Mouse (Mus musculus): ENCODE data around the gene Med19. TPM values are rescaled to one million over a fixed set of nuclear protein-coding genes. Genes with fewer than 3 reads are reported as not detected.

Med19 gene
- polyA plus RNA-seq, 1 experiment from 2014 or later: 54.7 TPM

- Histone ChIP-seq H3K36me3 (no peaks in the 10 kb centered on the region), H3K27me3 (no peaks in the 10 kb centered on the region), H3K4me2 (replicated peaks) (peak overlapping the region; percentile 82), H3K4me1 (peaks cover 31% of the 10 kb centered on the region), H3K4me3 (peak overlapping the region; percentile 63), H3K27ac (replicated peaks) (no peak overlapping the region), H3K9ac (replicated peaks) (no peak overlapping the region), H3K9me3 (no peaks in the 10 kb centered on the region)
- WGBS: 95% methylated on average over 6 of the region's 6 CpGs
- ATAC-seq (replicated peaks): no peak
These were observed 31.1 kb upstream of the Med19 start for GRCm38 (mm10) chr2:84647051-84647568.

GRCm38 (mm10) chr2:84648369-84648768, 29.8 kb upstream of the Med19 start:
- Histone ChIP-seq H3K9me3 (no peaks in the 10 kb centered on the region), H3K9ac (replicated peaks) (peak overlapping the region; percentile 79), H3K4me1 (peaks cover 29% of the 10 kb centered on the region), H3K27me3 (no peaks in the 10 kb centered on the region), H3K4me2 (replicated peaks) (peak overlapping the region; percentile 82), H3K36me3 (no peaks in the 10 kb centered on the region), H3K27ac (replicated peaks) (peak overlapping the region; percentile 38), H3K4me3 (peak overlapping the region; percentile 63)
- ATAC-seq (replicated peaks): no peak
- 21% methylated on average over 6 of the region's 6 CpGs for WGBS

GRCm38 (mm10) chr2:84649674-84650073, 28.5 kb upstream of the Med19 start:
- H3K27ac ChIP-seq (replicated peaks): peak overlapping the region; percentile 97
- H3K4me1 ChIP-seq: peaks cover 29% of the 10 kb centered on the region
- H3K27me3 ChIP-seq: no peaks in the 10 kb centered on the region
- no peak for ATAC-seq (replicated peaks)
- WGBS: 1% methylated on average over 10 of the region's 10 CpGs
- H3K9ac ChIP-seq (replicated peaks): peak overlapping the region; percentile 79
- H3K36me3 ChIP-seq: no peaks in the 10 kb centered on the region
- no peaks in the 10 kb centered on the region for H3K9me3 ChIP-seq
- H3K4me3 ChIP-seq: peak overlapping the region; percentile 63
- peak overlapping the region; percentile 82 for H3K4me2 ChIP-seq (replicated peaks)

- WGBS: 1% methylated on average over 15 of the region's 15 CpGs
- H3K27me3 ChIP-seq: no peaks in the 10 kb centered on the region
- peak within 1 kb of the TSS; percentile 97 for H3K27ac ChIP-seq (replicated peaks)
- H3K9ac ChIP-seq (replicated peaks): peak within 1 kb of the TSS; percentile 79
- H3K4me3 ChIP-seq: peak within 1 kb of the TSS; percentile 63
- ATAC-seq (replicated peaks): peak; percentile 99
- H3K4me1 ChIP-seq: peaks cover 29% of the 10 kb centered on the region
- H3K9me3 ChIP-seq: no peaks in the 10 kb centered on the region
- no peaks in the 10 kb centered on the region for H3K36me3 ChIP-seq
- H3K4me2 ChIP-seq (replicated peaks): peak within 1 kb of the TSS; percentile 82
These were observed 27.6 kb upstream of the Med19 start, which contains the start of gene Ctnnd1 for GRCm38 (mm10) chr2:84650464-84651195. Ctnnd1 (minus strand) TSS chr2:84650765.

- H3K4me1 ChIP-seq: peaks cover 9% of the 10 kb centered on the region; the same call in 1 of the 2 replicates
- no peaks in the 10 kb centered on the region for H3K36me3 ChIP-seq
- H3K27ac ChIP-seq (replicated peaks): no peak overlapping the region
These were observed 24.8 kb upstream of the Med19 start for GRCm38 (mm10) chr2:84653354-84653753.

GRCm38 (mm10) chr2:84655864-84656263, 22.3 kb upstream of the Med19 start:
- no peaks in the 10 kb centered on the region for H3K9me3 ChIP-seq
- H3K27ac ChIP-seq (replicated peaks): no peak overlapping the region
- peaks cover 9% of the 10 kb centered on the region; the same call in 1 of the 2 replicates for H3K4me1 ChIP-seq
- 74% methylated on average over 1 of the region's 1 CpGs for WGBS
- no peak overlapping the region for H3K9ac ChIP-seq (replicated peaks)
- no peaks in the 10 kb centered on the region for H3K36me3 ChIP-seq
- no peak overlapping the region for H3K4me3 ChIP-seq
- H3K27me3 ChIP-seq: no peaks in the 10 kb centered on the region
- no peak for ATAC-seq (replicated peaks)
- no peak overlapping the region for H3K4me2 ChIP-seq (replicated peaks)

More at GRCm38 (mm10) chr2:84653354-84653753, 24.8 kb upstream of the Med19 start:
- Histone ChIP-seq H3K9ac (replicated peaks) (no peak overlapping the region), H3K27me3 (no peaks in the 10 kb centered on the region), H3K9me3 (no peaks in the 10 kb centered on the region), H3K4me3 (no peak overlapping the region), H3K4me2 (replicated peaks) (no peak overlapping the region)
- no peak for ATAC-seq (replicated peaks)

GRCm38 (mm10) chr2:84658806-84659205, 19.4 kb upstream of the Med19 start, which contains the start of gene Btbd18:
Btbd18 (plus strand) TSS chr2:84659079.
- WGBS: 93% methylated on average over 32 of the region's 32 CpGs
- H3K27ac ChIP-seq (replicated peaks): no peak within 1 kb of the TSS

GRCm38 (mm10) chr2:84660253-84660652, 17.9 kb upstream of the Med19 start:
- H3K4me2 ChIP-seq (replicated peaks): no peak overlapping the region
- no peaks in the 10 kb centered on the region for H3K9me3 ChIP-seq
- no peaks in the 10 kb centered on the region for H3K27me3 ChIP-seq
- H3K4me3 ChIP-seq: no peak overlapping the region
- H3K9ac ChIP-seq (replicated peaks): no peak overlapping the region
- H3K27ac ChIP-seq (replicated peaks): no peak overlapping the region
- ATAC-seq (replicated peaks): no peak
- WGBS: 73% methylated on average over 3 of the region's 3 CpGs
- no peaks in the 10 kb centered on the region for H3K36me3 ChIP-seq
- no peaks in the 10 kb centered on the region for H3K4me1 ChIP-seq

More at GRCm38 (mm10) chr2:84658806-84659205, 19.4 kb upstream of the Med19 start, which contains the start of gene Btbd18:
- no peak within 1 kb of the TSS for H3K9ac ChIP-seq (replicated peaks)
- H3K4me2 ChIP-seq (replicated peaks): no peak within 1 kb of the TSS
- no peaks in the 10 kb centered on the region for H3K27me3 ChIP-seq
- H3K9me3 ChIP-seq: no peaks in the 10 kb centered on the region
- H3K4me1 ChIP-seq: no peaks in the 10 kb centered on the region
- H3K4me3 ChIP-seq: no peak within 1 kb of the TSS
- ATAC-seq (replicated peaks): no peak
- no peaks in the 10 kb centered on the region for H3K36me3 ChIP-seq

- no peak overlapping the region for H3K27ac ChIP-seq (replicated peaks)
- H3K9me3 ChIP-seq: no peaks in the 10 kb centered on the region
- 24% methylated on average over 2 of the region's 2 CpGs for WGBS
- no peaks in the 10 kb centered on the region for H3K27me3 ChIP-seq
- no peak overlapping the region for H3K9ac ChIP-seq (replicated peaks)
- ATAC-seq (replicated peaks): no peak
- H3K4me2 ChIP-seq (replicated peaks): no peak overlapping the region
- no peaks in the 10 kb centered on the region for H3K4me1 ChIP-seq
- H3K36me3 ChIP-seq: no peaks in the 10 kb centered on the region
- H3K4me3 ChIP-seq: no peak overlapping the region
These were observed 15.3 kb upstream of the Med19 start for GRCm38 (mm10) chr2:84662866-84663265.

GRCm38 (mm10) chr2:84666081-84666480, 12.1 kb upstream of the Med19 start:
- H3K36me3 ChIP-seq: peaks cover 11% of the 10 kb centered on the region; the same call in 1 of the 2 replicates
- no peaks in the 10 kb centered on the region for H3K27me3 ChIP-seq
- H3K27ac ChIP-seq (replicated peaks): no peak overlapping the region
- H3K4me3 ChIP-seq: no peak overlapping the region
- ATAC-seq (replicated peaks): no peak
- WGBS: 73% methylated on average over 12 of the region's 12 CpGs
- no peaks in the 10 kb centered on the region for H3K9me3 ChIP-seq
- peaks cover 18% of the 10 kb centered on the region for H3K4me1 ChIP-seq
- H3K4me2 ChIP-seq (replicated peaks): no peak overlapping the region
- no peak overlapping the region for H3K9ac ChIP-seq (replicated peaks)

GRCm38 (mm10) chr2:84669828-84670568, 8.2 kb upstream of the Med19 start:
- peaks cover 22% of the 10 kb centered on the region for H3K4me1 ChIP-seq
- H3K36me3 ChIP-seq: peaks cover 30% of the 10 kb centered on the region
- peak overlapping the region; percentile 80 for H3K4me2 ChIP-seq (replicated peaks)
- peak; percentile 76 for ATAC-seq (replicated peaks)
- WGBS: 2% methylated on average over 39 of the region's 39 CpGs
- peak overlapping the region; percentile 92 for H3K27ac ChIP-seq (replicated peaks)
- peak overlapping the region; percentile 93 for H3K9ac ChIP-seq (replicated peaks)
- H3K9me3 ChIP-seq: no peaks in the 10 kb centered on the region
- H3K4me3 ChIP-seq: peak overlapping the region; percentile 98
- H3K27me3 ChIP-seq: no peaks in the 10 kb centered on the region

- Histone ChIP-seq H3K4me1 (peaks cover 22% of the 10 kb centered on the region), H3K27ac (replicated peaks) (peak within 1 kb of the TSS; percentile 92), H3K4me2 (replicated peaks) (peak within 1 kb of the TSS; percentile 80), H3K36me3 (peaks cover 34% of the 10 kb centered on the region), H3K9ac (replicated peaks) (peak within 1 kb of the TSS; percentile 93), H3K4me3 (peak within 1 kb of the TSS; percentile 98), H3K9me3 (no peaks in the 10 kb centered on the region), H3K27me3 (no peaks in the 10 kb centered on the region)
- ATAC-seq (replicated peaks): peak; percentile 98
- WGBS: under 1% methylated on average over 20 of the region's 20 CpGs
These were observed 7.7 kb upstream of the Med19 start, which contains the start of gene Selenoh for GRCm38 (mm10) chr2:84670569-84670933. Selenoh (minus strand) TSS chr2:84670770.

All from forebrain, embryonic 15.5 days (tissue).